Mouse (Mus musculus) CH12.LX (cell line): ENCODE results near the gene Fndc7. TPM values are rescaled to one million over a fixed set of nuclear protein-coding genes. Genes with fewer than 3 reads are reported as not detected.
A peak's percentile ranks its signal among the peaks of the same experiment; 100 is the strongest.
"Not testable (repeated sequence)": the region's sequence is repeated elsewhere in the genome, so short reads cannot be mapped to it uniquely, and the experiment has no call there.

Experiments used
- DNase-seq: peaks from one replicate; pipeline ENCODE4 v3.0.0-alpha.2; 2013; ENCODE audit errors: extremely low read depth
- H3K27ac ChIP-seq: 2 replicates; pipeline ENCODE4 v1.5.1; 2012; ENCODE audit warnings: low read depth, mild to moderate bottlenecking, control low read depth, moderate library complexity; ENCODE audit not compliant: insufficient read depth
- H3K27me3 ChIP-seq: replicated peaks from 2 replicates; pipeline ENCODE3; 2012; ENCODE audit warnings: inconsistent platforms
- H3K36me3 ChIP-seq, 2 experiments: replicated peaks in 1 of 2; 2 replicates each; pipeline versions ENCODE3 to v1.6.1; 2012; ENCODE audit warnings: inconsistent platforms in 1 of 2, low read length in 1 of 2, mild to moderate bottlenecking in 1 of 2, mixed read lengths in 1 of 2, moderate library complexity in 1 of 2; ENCODE audit not compliant: control insufficient read depth in 1 of 2, insufficient read depth in 1 of 2
- H3K4me1 ChIP-seq, 2 experiments: 2 replicates each; pipeline ENCODE4 v1.6.1; 2012; ENCODE audit warnings: inconsistent platforms in 1 of 2, moderate library complexity in 1 of 2; ENCODE audit not compliant: insufficient read depth in 2 of 2, control insufficient read depth in 1 of 2
- H3K4me2 ChIP-seq: 2 replicates; pipeline ENCODE4 v1.6.1; 2012; ENCODE audit warnings: low read depth, mild to moderate bottlenecking, control low read depth; ENCODE audit not compliant: poor library complexity, insufficient read depth, severe bottlenecking
- H3K4me3 ChIP-seq, 3 experiments: fragments of 150-350 bp in 1 of 3; sonication (generic) in 1 of 3; replicated peaks in 1 of 3; 2 replicates each; pipeline versions ENCODE3 to v1.5.1; 2011 to 2012; ENCODE audit warnings: low read depth in 2 of 3, low read length in 2 of 3, mild to moderate bottlenecking in 2 of 3, moderate library complexity in 2 of 3, control low read depth in 1 of 3, improper control_type of control experiment in 1 of 3, inconsistent platforms in 1 of 3, mixed read lengths in 1 of 3; ENCODE audit not compliant: poor library complexity in 1 of 3
- H3K79me2 ChIP-seq: replicated peaks from 2 replicates; pipeline ENCODE4 v1.6.1; 2012; ENCODE audit warnings: mild to moderate bottlenecking, moderate library complexity; ENCODE audit not compliant: control insufficient read depth, poor library complexity, insufficient read depth, severe bottlenecking; ENCODE audit errors: extremely low read depth
- H3K9ac ChIP-seq: 2 replicates; pipeline ENCODE4 v1.6.1; 2012; ENCODE audit warnings: low read depth, mild to moderate bottlenecking, control low read depth, moderate library complexity; ENCODE audit not compliant: insufficient read depth
- H3K9me3 ChIP-seq: replicated peaks from 2 replicates; pipeline ENCODE3; 2012; ENCODE audit warnings: low read length, inconsistent platforms, mixed read lengths
- BHLHE40 ChIP-seq: IDR thresholded peaks from 2 replicates; pipeline ENCODE4 v1.6.1; 2011; ENCODE audit warnings: mild to moderate bottlenecking, low read depth, low read length, improper control_type of control experiment
- CTCF ChIP-seq, 2 experiments: IDR thresholded peaks in 1 of 2; conservative IDR thresholded peaks in 1 of 2; 2 replicates each; pipeline ENCODE4 v1.5.1; 2011 to 2012; ENCODE audit warnings: low read depth in 2 of 2, low read length in 2 of 2, improper control_type of control experiment in 1 of 2, inconsistent platforms in 1 of 2, mild to moderate bottlenecking in 1 of 2, moderate library complexity in 1 of 2
- E2F4 ChIP-seq: IDR thresholded peaks from 2 replicates; pipeline ENCODE4 v1.6.1; 2011; ENCODE audit warnings: low read depth, low read length, improper control_type of control experiment; ENCODE audit not compliant: insufficient replicate concordance
- GABPA ChIP-seq: IDR thresholded peaks from 2 replicates; pipeline ENCODE4 v1.6.1; 2012; ENCODE audit warnings: low read depth, low read length, improper control_type of control experiment, inconsistent platforms; ENCODE audit not compliant: insufficient replicate concordance
- HCFC1 ChIP-seq: IDR thresholded peaks from 2 replicates; pipeline ENCODE4 v1.6.1; 2012; ENCODE audit warnings: low read depth, mild to moderate bottlenecking, inconsistent platforms, low read length, improper control_type of control experiment
- IRF4 ChIP-seq: IDR thresholded peaks from 2 replicates; pipeline ENCODE4 v1.6.1; 2014; ENCODE audit warnings: low read depth, mild to moderate bottlenecking, inconsistent platforms, low read length, improper control_type of control experiment
- JUN ChIP-seq: IDR thresholded peaks from 2 replicates; pipeline ENCODE4 v1.6.1; 2011; ENCODE audit warnings: low read depth, mild to moderate bottlenecking, low read length, improper control_type of control experiment, moderate library complexity; ENCODE audit not compliant: insufficient read depth
- JUND ChIP-seq: conservative IDR thresholded peaks from 2 replicates; pipeline ENCODE4 v1.6.1; 2011; ENCODE audit warnings: low read depth, low read length, improper control_type of control experiment
- KAT2A ChIP-seq: IDR thresholded peaks from 2 replicates; pipeline ENCODE4 v1.6.1; 2012; ENCODE audit warnings: low read length, improper control_type of control experiment, inconsistent platforms; ENCODE audit not compliant: insufficient replicate concordance
- MAFK ChIP-seq: IDR thresholded peaks from 2 replicates; pipeline ENCODE4 v1.6.1; 2011; ENCODE audit warnings: low read length, improper control_type of control experiment; ENCODE audit not compliant: insufficient replicate concordance
- MEF2A ChIP-seq: IDR thresholded peaks from 2 replicates; pipeline ENCODE4 v1.6.1; 2014; ENCODE audit warnings: low read depth, mild to moderate bottlenecking, inconsistent platforms, low read length, improper control_type of control experiment, borderline replicate concordance
- MYC ChIP-seq: IDR thresholded peaks from 2 replicates; pipeline ENCODE4 v1.6.1; 2011; ENCODE audit warnings: low read depth, mild to moderate bottlenecking, improper control_type of control experiment, low read length
- NRF1 ChIP-seq: IDR thresholded peaks from 2 replicates; pipeline ENCODE4 v1.6.1; 2014; ENCODE audit warnings: low read depth, mild to moderate bottlenecking, inconsistent platforms, low read length, improper control_type of control experiment, moderate library complexity
- POLR2AphosphoS2 ChIP-seq: IDR thresholded peaks from 2 replicates; pipeline ENCODE4 v1.6.1; 2011; ENCODE audit warnings: low read depth, low read length, improper control_type of control experiment
- RAD21 ChIP-seq: IDR thresholded peaks from 2 replicates; pipeline ENCODE4 v1.6.1; 2011; ENCODE audit warnings: low read depth, mild to moderate bottlenecking, low read length, improper control_type of control experiment, moderate library complexity
- RCOR1 ChIP-seq: conservative IDR thresholded peaks from 2 replicates; pipeline ENCODE4 v1.6.1; 2012; ENCODE audit warnings: low read depth, mild to moderate bottlenecking, inconsistent platforms, low read length, improper control_type of control experiment
- TBP ChIP-seq: conservative IDR thresholded peaks from 2 replicates; pipeline ENCODE4 v1.6.1; 2011; ENCODE audit warnings: low read depth, low read length, improper control_type of control experiment
- TCF12 ChIP-seq: IDR thresholded peaks from 2 replicates; pipeline ENCODE4 v1.6.1; 2014; ENCODE audit warnings: low read depth, mild to moderate bottlenecking, inconsistent platforms, low read length, improper control_type of control experiment
- UBTF ChIP-seq: IDR thresholded peaks from 2 replicates; pipeline ENCODE4 v1.6.1; 2012; ENCODE audit warnings: low read depth, mild to moderate bottlenecking, inconsistent platforms, low read length, improper control_type of control experiment, moderate library complexity
- USF1 ChIP-seq: IDR thresholded peaks from 2 replicates; pipeline ENCODE4 v1.6.1; 2014; ENCODE audit warnings: low read depth, mild to moderate bottlenecking, inconsistent platforms, low read length, improper control_type of control experiment
- USF2 ChIP-seq: conservative IDR thresholded peaks from 2 replicates; pipeline ENCODE4 v1.6.1; 2011; ENCODE audit warnings: low read depth, low read length, improper control_type of control experiment
- ZMIZ1 ChIP-seq: IDR thresholded peaks from 2 replicates; pipeline ENCODE4 v1.6.1; 2012; ENCODE audit warnings: low read depth, mild to moderate bottlenecking, inconsistent platforms, low read length, improper control_type of control experiment
- ZNF384 ChIP-seq: IDR thresholded peaks from 2 replicates; pipeline ENCODE4 v1.6.1; 2012; ENCODE audit warnings: low read depth, low read length, improper control_type of control experiment, inconsistent platforms
- dilution Hi-C: fragments of 300-500 bp; cut with MboI; formaldehyde crosslinking; loops from 2 replicates; pipeline ENCODE4 v1.14.3; 2020; ENCODE audit warnings: low sequenced_read_pairs; ENCODE audit not compliant: extremely low pct_unique_long_range_greater_than_20kb, extremely low pct_ligation_motif_present
- in situ Hi-C: fragments of 300-500 bp; cut with MboI; formaldehyde crosslinking; loops from 3 replicates; pipeline ENCODE4 v1.14.3; 2019; ENCODE audit warnings: low sequenced_read_pairs, low pct_ligation_motif_present, low pct_unique_long_range_greater_than_20kb, mixed read lengths
- polyA plus RNA-seq: library from polyadenylated mRNA; unstranded; fragments of >175 nt; gene quantifications from 2 replicates; pipeline ENCODE4 v1.2.1, GENCODE M21; 2012; ENCODE audit warnings: low read depth; ENCODE audit not compliant: insufficient read length
- total RNA-seq, 2 experiments: library from RNA; depleted of rRNA; stranded (reverse); fragments of 300-350 nt in 1 of 2; fragments of >200 nt in 1 of 2; gene quantifications; 2 replicates each; pipeline ENCODE4 v1.2.3; 2012 to 2014

Fndc7 gene
- total and polyA plus RNA-seq, 3 experiments = 0.61 to 1.1 (median 0.81) TPM

DNA sequence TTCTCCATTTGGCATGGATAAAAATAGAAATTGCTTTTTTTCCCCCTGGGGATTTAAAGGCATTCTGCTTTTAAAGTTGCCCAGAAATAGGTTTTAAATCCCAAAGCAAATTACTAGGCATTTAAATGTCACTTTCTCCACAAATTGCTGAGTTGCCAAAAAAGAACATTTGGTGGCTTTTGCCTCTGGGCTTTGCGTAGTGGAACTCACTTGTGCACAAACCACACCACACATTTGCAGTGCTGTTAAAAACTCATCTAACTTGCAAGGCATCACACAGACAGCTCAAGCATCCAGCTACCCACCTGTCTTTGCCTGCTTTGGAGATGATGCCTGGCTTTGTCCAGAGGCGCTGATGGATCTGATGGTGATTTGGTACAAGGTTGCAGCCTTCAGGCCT is 6.7 kb downstream of the Fndc7 start:
- no peak for DNase-seq
- Histone ChIP-seq H3K36me3 (no peaks in the 10 kb centered on the region), H3K27me3 (no peaks in the 10 kb centered on the region), H3K27ac (no peak overlapping the region), H3K9ac (no peak overlapping the region), H3K4me1 (peaks cover 28 to 85% of the 10 kb centered on the region in 2 experiments), H3K79me2 (no peaks in the 10 kb centered on the region), H3K4me2 (no peak overlapping the region), H3K9me3 (no peaks in the 10 kb centered on the region), H3K4me3 (no peak overlapping the region)
- dilution Hi-C loops (no loop called here), in situ Hi-C loops (no loop called here)
- no peak for TF ChIP-seq MEF2A
- TF ChIP-seq MAFK = peak; percentile 89

DNA sequence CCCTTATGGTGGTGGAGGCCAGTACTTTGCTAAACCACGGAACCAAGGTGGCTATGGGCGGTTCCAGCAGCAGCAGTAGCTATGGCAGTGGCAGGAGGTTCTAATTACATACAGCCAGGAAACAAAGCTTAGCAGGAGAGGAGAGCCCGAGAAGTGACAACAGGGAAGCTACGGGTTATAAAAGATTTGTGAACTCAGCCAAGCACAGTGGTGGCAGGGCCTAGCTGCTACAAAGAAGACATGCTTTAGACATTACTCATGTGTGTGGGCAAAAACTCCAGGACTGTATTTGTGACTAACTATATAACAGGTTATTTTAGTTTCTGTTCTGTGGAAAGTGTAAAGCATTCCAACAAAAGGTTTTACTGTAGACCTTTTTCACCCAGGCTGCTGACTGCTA is 7.9 kb downstream of the Fndc7 start:
- H3K9me3 ChIP-seq, H3K9ac ChIP-seq, H3K79me2 ChIP-seq, in situ Hi-C loops, H3K36me3 ChIP-seq, H3K4me3 ChIP-seq, DNase-seq, H3K27me3 ChIP-seq, dilution Hi-C loops, H3K27ac ChIP-seq, H3K4me2 ChIP-seq: not testable (repeated sequence)
- H3K4me1 ChIP-seq = peaks cover 28 to 78% of the 10 kb centered on the region in 2 experiments

DNA sequence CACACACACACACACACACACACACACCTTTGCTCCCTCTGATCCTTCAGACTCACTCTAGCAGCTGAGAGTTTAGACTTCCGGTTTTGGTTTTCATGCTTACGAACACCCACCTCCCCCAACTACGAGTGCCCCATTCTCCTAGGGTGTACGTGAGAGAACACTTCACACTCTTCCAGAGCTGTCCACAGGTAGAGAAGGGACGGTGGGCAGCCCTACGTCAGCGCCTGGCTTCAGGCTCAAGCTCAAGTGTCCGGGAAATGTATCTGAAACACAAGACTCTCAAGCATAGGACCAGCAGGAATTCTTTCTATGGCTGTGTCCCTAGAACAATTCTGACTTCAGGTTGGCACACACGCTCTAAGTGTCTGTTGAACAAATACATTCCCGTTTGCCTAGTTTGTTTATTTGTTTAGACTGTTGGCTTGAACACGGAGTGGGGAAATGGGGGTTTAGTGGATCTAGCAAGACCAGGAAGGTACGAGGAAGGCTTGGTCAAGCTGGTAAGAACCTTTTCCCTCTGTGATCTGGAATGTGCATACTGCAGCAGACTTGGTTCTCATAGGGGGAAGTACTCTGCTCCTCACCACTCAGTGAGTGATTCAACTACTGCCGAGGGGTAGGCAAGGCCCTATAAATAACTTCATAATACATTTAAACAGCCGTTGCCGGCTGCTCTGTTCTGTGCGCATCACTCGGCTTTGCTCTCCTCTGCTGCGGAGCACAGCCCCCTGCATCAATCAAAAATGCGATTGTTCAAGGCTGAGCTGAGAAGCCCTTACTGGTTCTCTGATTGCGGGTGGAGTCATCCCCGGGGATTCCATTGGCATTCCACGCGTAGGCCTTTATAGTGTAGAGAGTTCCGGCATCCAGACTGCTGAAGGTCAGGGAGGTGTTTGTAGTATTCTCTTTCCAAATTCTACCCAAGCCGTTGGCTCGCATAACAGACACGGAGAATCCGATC is 9.0 kb downstream of the Fndc7 start:
- Histone ChIP-seq H3K9ac (peak overlapping the region; percentile 17), H3K27me3 (no peaks in the 10 kb centered on the region), H3K79me2 (no peaks in the 10 kb centered on the region), H3K4me2 (peak overlapping the region; percentile 74), H3K36me3 (no peaks in the 10 kb centered on the region), H3K9me3 (no peaks in the 10 kb centered on the region), H3K27ac (peak overlapping the region; percentile 45), H3K4me1 (peaks cover 23 to 67% of the 10 kb centered on the region in 2 experiments), H3K4me3 (peak overlapping the region; percentile 7 to 49 (median 26))
- dilution Hi-C loops (no loop called here), in situ Hi-C loops (no loop called here)
- DNase-seq = peak; percentile 66
- TF ChIP-seq TCF12 = peak; percentile 34; the same call in 1 of the 2 replicates
- no peak for TF ChIP-seq TBP
- TF ChIP-seq UBTF = no peak
- 0 out of 2 replicates have a peak, but pooled peaks have one; percentile 37 for TF ChIP-seq IRF4
- no peak for TF ChIP-seq JUND
- TF ChIP-seq ZNF384 = no peak
- no peak for TF ChIP-seq USF2
- no peak for TF ChIP-seq RCOR1
- TF ChIP-seq POLR2AphosphoS2 = no peak
- no peak for TF ChIP-seq USF1
- no peak for TF ChIP-seq ZMIZ1
- no peak for TF ChIP-seq GABPA
- TF ChIP-seq HCFC1 = 0 out of 2 replicates have a peak, but pooled peaks have one; percentile 15
- no peak for TF ChIP-seq E2F4
- no peak for TF ChIP-seq MYC
- no peak for TF ChIP-seq BHLHE40
- no peak for TF ChIP-seq CTCF (conservative IDR thresholded peaks at IDR 0.05 in 1 of 2, IDR thresholded peaks at IDR 0.05 in 1 of 2; ENCODE audit: low read depth in 2 of 2, low read length in 2 of 2)
- TF ChIP-seq JUN = no peak
- TF ChIP-seq NRF1 = no peak
- TF ChIP-seq KAT2A = no peak
- TF ChIP-seq RAD21 = no peak
- TF ChIP-seq MAFK = no peak
